Mouse (Mus musculus): Measurements from ENCODE around the gene Mef2b. TPM values are rescaled to one million over a fixed set of nuclear protein-coding genes. Genes with fewer than 3 reads are reported as not detected.

Mef2b gene
- total and polyA plus RNA-seq, 2 experiments from 2014 or later: 0.20 TPM; not detected in 1

- no peak overlapping the region for H3K27ac ChIP-seq (ENCODE audit: low read depth)
- no peak overlapping the region for H3K4me3 ChIP-seq (ENCODE audit: low read depth, low read length)
- 0 out of 2 replicates have a peak, but pooled peaks cover under 1% of the 10 kb centered on the region for H3K27me3 ChIP-seq (ENCODE audit: control insufficient read depth, insufficient read depth, low read length)
- H3K4me2 ChIP-seq (ENCODE audit: low read depth, low read length): no peak overlapping the region
- H3K9ac ChIP-seq (replicated peaks; ENCODE audit: low read depth, low read length): no peak overlapping the region
- no peak for DNase-seq (ENCODE audit: low spot score)
- TF ChIP-seq CTCF (IDR thresholded peaks at IDR 0.05; ENCODE audit: low read depth): no peak
- no peak for TF ChIP-seq EP300 (IDR thresholded peaks at IDR 0.05; ENCODE audit: low read depth)
- H3K9me3 ChIP-seq (replicated peaks; ENCODE audit: control insufficient read depth, low read length): no peaks in the 10 kb centered on the region
- 85% methylated on average over 7 of the region's 7 CpGs for WGBS
- no peak for ATAC-seq (ENCODE audit: insufficient read depth, low read depth)
- H3K36me3 ChIP-seq (replicated peaks; ENCODE audit: control insufficient read depth, insufficient read depth, low read length): no peaks in the 10 kb centered on the region
- H3K4me1 ChIP-seq (ENCODE audit: control insufficient read depth, insufficient read depth): peaks cover 16% of the 10 kb centered on the region
These were observed 31.7 kb downstream of the Mef2b start for GRCm38 (mm10) chr8:70171240-70171639.

DNA sequence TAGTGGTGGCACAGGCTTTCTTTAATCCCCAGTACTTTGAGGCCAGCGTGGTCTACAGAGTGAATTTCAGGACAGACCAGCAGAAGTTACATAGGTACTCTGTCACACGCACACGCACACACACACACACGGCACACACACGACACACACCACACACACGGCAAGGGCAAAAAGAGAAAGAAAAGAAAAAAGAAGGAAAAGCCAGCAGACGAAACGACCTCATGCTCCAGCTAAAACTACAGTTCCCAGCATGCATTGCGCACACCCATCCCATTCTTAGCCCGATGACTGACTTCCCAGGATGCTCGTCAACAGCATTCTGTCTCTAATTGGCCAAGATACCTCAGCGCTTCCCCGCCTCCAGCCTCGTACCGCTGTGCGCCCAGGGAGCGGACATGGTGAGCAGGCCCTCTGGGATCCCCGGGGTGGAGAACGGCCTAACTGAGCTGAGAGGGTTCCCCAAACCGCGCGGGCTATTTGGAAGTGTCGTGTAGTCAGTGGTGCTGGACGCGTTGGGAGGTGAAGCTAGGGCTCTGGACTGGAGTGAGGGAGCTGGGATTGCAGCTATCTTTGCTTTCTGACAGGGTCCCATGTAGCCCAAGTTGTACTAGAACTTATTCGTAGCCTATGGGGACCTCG lies 32.7 kb downstream of the Mef2b start, which contains the start of gene Tmem161a:
Gene Tmem161a, plus strand, starts transcription at position 314 of the 639 bp plus-strand sequence.
- H3K9me3 ChIP-seq (replicated peaks; ENCODE audit: control insufficient read depth, low read length): no peaks in the 10 kb centered on the region
- peaks cover 2% of the 10 kb centered on the region for H3K36me3 ChIP-seq (replicated peaks; ENCODE audit: control insufficient read depth, insufficient read depth, low read length)
- peak; percentile 97 for DNase-seq (ENCODE audit: low spot score)
- H3K27me3 ChIP-seq (ENCODE audit: control insufficient read depth, insufficient read depth, low read length): no peaks in the 10 kb centered on the region
- peaks cover 16% of the 10 kb centered on the region for H3K4me1 ChIP-seq (ENCODE audit: control insufficient read depth, insufficient read depth)
- peak within 1 kb of the TSS; percentile 76 for H3K4me3 ChIP-seq (ENCODE audit: low read depth, low read length)
- no peak for TF ChIP-seq EP300 (IDR thresholded peaks at IDR 0.05; ENCODE audit: low read depth)
- TF ChIP-seq CTCF (IDR thresholded peaks at IDR 0.05; ENCODE audit: low read depth): no peak
- peak within 1 kb of the TSS; percentile 72 for H3K9ac ChIP-seq (replicated peaks; ENCODE audit: low read depth, low read length)
- H3K27ac ChIP-seq (ENCODE audit: low read depth): peak within 1 kb of the TSS; percentile 81
- peak; percentile 96 for ATAC-seq (ENCODE audit: insufficient read depth, low read depth)
- WGBS: 2% methylated on average over 27 of the region's 27 CpGs
- H3K4me2 ChIP-seq (ENCODE audit: low read depth, low read length): peak within 1 kb of the TSS; percentile 73

- H3K4me3 ChIP-seq (ENCODE audit: low read depth, low read length): no peak overlapping the region
- peak; percentile 35 for DNase-seq (ENCODE audit: low spot score)
- peak overlapping the region; percentile 35; the same call in 1 of the 2 replicates for H3K27ac ChIP-seq (ENCODE audit: low read depth)
- no peaks in the 10 kb centered on the region for H3K9me3 ChIP-seq (replicated peaks; ENCODE audit: control insufficient read depth, low read length)
- no peak for ATAC-seq (ENCODE audit: insufficient read depth, low read depth)
- peaks cover 16% of the 10 kb centered on the region for H3K4me1 ChIP-seq (ENCODE audit: control insufficient read depth, insufficient read depth)
- WGBS: 63% methylated on average over 5 of the region's 5 CpGs
- peaks cover 7% of the 10 kb centered on the region for H3K36me3 ChIP-seq (replicated peaks; ENCODE audit: control insufficient read depth, insufficient read depth, low read length)
- TF ChIP-seq CTCF (IDR thresholded peaks at IDR 0.05; ENCODE audit: low read depth) (no peak), EP300 (IDR thresholded peaks at IDR 0.05; ENCODE audit: low read depth) (no peak)
- no peak overlapping the region for H3K9ac ChIP-seq (replicated peaks; ENCODE audit: low read depth, low read length)
- H3K27me3 ChIP-seq (ENCODE audit: control insufficient read depth, insufficient read depth, low read length): no peaks in the 10 kb centered on the region
- H3K4me2 ChIP-seq (ENCODE audit: low read depth, low read length): 0 out of 2 replicates have a peak overlapping the region, but pooled peaks have one; percentile 73
These were observed 33.8 kb downstream of the Mef2b start for GRCm38 (mm10) chr8:70173320-70173719.

- Histone ChIP-seq H3K9me3 (replicated peaks; ENCODE audit: control insufficient read depth, low read length) (no peaks in the 10 kb centered on the region), H3K4me1 (ENCODE audit: control insufficient read depth, insufficient read depth) (peaks cover 16% of the 10 kb centered on the region), H3K36me3 (replicated peaks; ENCODE audit: control insufficient read depth, insufficient read depth, low read length) (peaks cover 12% of the 10 kb centered on the region), H3K9ac (replicated peaks; ENCODE audit: low read depth, low read length) (no peak overlapping the region), H3K4me3 (ENCODE audit: low read depth, low read length) (peak overlapping the region; percentile 6; the same call in 1 of the 2 replicates), H3K27ac (ENCODE audit: low read depth) (peak overlapping the region; percentile 69), H3K27me3 (ENCODE audit: control insufficient read depth, insufficient read depth, low read length) (no peaks in the 10 kb centered on the region), H3K4me2 (ENCODE audit: low read depth, low read length) (peak overlapping the region; percentile 42)
- WGBS: 48% methylated on average over 7 of the region's 7 CpGs
- DNase-seq (ENCODE audit: low spot score): peak; percentile 85
- peak; percentile 75 for ATAC-seq (ENCODE audit: insufficient read depth, low read depth)
- TF ChIP-seq EP300 (IDR thresholded peaks at IDR 0.05; ENCODE audit: low read depth) (no peak), CTCF (IDR thresholded peaks at IDR 0.05; ENCODE audit: low read depth) (no peak)
These were observed 34.6 kb downstream of the Mef2b start for GRCm38 (mm10) chr8:70174079-70174478.

DNA sequence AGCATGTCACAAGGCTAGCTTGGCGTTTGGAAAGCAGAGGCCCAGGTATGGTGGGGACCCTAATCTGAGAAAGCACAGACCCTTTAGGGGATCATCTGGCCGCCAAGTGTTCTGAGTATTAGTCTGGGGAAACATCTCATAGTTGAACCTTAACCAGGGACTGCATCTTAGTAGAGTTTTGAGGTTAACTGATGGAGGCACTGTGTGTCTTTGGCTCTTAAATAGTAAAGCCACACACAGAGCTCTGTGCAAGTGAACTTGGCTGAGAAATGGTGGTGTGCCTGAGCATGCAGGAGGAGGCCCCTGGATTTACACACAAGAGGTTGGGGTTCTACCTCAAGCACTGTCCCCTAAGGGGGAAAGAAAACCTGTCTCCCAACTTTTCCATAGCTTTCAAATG lies 38.7 kb downstream of the Mef2b start:
- 86% methylated on average over 2 of the region's 2 CpGs for WGBS
- Histone ChIP-seq H3K4me1 (ENCODE audit: control insufficient read depth, insufficient read depth) (peaks cover 13% of the 10 kb centered on the region; the same call in 1 of the 2 replicates), H3K27ac (ENCODE audit: low read depth) (no peak overlapping the region), H3K27me3 (ENCODE audit: control insufficient read depth, insufficient read depth, low read length) (no peaks in the 10 kb centered on the region), H3K9me3 (replicated peaks; ENCODE audit: control insufficient read depth, low read length) (no peaks in the 10 kb centered on the region), H3K9ac (replicated peaks; ENCODE audit: low read depth, low read length) (no peak overlapping the region), H3K4me3 (ENCODE audit: low read depth, low read length) (no peak overlapping the region), H3K36me3 (replicated peaks; ENCODE audit: control insufficient read depth, insufficient read depth, low read length) (peaks cover 36% of the 10 kb centered on the region), H3K4me2 (ENCODE audit: low read depth, low read length) (no peak overlapping the region)
- no peak for TF ChIP-seq CTCF (IDR thresholded peaks at IDR 0.05; ENCODE audit: low read depth)
- no peak for TF ChIP-seq EP300 (IDR thresholded peaks at IDR 0.05; ENCODE audit: low read depth)
- ATAC-seq (ENCODE audit: insufficient read depth, low read depth) (no peak), DNase-seq (ENCODE audit: low spot score) (no peak)
